Mouse (Mus musculus): ENCODE measurements at regions not wholly inside any gene's neighbourhood (a gene's known extent, or its start where the extent isn't known, plus 50 kb on each side); places are given as distances from the start of the nearest gene placed in this dataset.

- intact Hi-C loops (cut with DNase I), result loop anchor here (5.0 to 10.0 kb wide), 2 partner anchors 469 to 1661 kb away; no protein-coding TSS in a partner anchor
- DNase-seq (ENCODE audit: low spot score in 2 of 2), result no peak
These were observed 308.3 kb downstream of the Fam84a start for GRCm38 (mm10) chr12:13843423-13844080.

- no peak for DNase-seq (ENCODE audit: low spot score in 2 of 2)
- intact Hi-C loops (cut with DNase I), result loop anchor here (5.0 to 10.0 kb wide), 2 partner anchors 471 to 1664 kb away; no protein-coding TSS in a partner anchor
These were observed 310.6 kb downstream of the Fam84a start for GRCm38 (mm10) chr12:13841238-13841637.

- intact Hi-C loops (cut with DNase I), result no loop called here
- DNase-seq (ENCODE audit: low spot score in 2 of 2), result no peak
These were observed 317.1 kb downstream of the Fam84a start for GRCm38 (mm10) chr12:13834723-13835122.

- intact Hi-C loops (cut with DNase I), result no loop called here
These were observed 326.0 kb downstream of the Fam84a start for GRCm38 (mm10) chr12:13825899-13826298.

GRCm38 (mm10) chr12:13815500-13815899, 336.4 kb downstream of the Fam84a start:
- DNase-seq (ENCODE audit: low spot score in 2 of 2), result peak in 1 of 2 experiments; percentile 27
- intact Hi-C loops (cut with DNase I), result no loop called here

More at GRCm38 (mm10) chr12:13825899-13826298, 326.0 kb downstream of the Fam84a start:
- DNase-seq (ENCODE audit: low spot score in 2 of 2), result peak in 1 of 2 experiments; percentile 49

- DNase-seq (ENCODE audit: low spot score in 2 of 2), result peak in 1 of 2 experiments; percentile 67
- intact Hi-C loops (cut with DNase I), result loop anchor here (5.0 kb wide), 1 partner anchor 52 kb away; no protein-coding TSS in a partner anchor
These were observed 341.7 kb downstream of the Fam84a start for GRCm38 (mm10) chr12:13810155-13810515.

GRCm38 (mm10) chr12:13809291-13810154, 342.3 kb downstream of the Fam84a start:
- intact Hi-C loops (cut with DNase I), result loop anchor here (5.0 kb wide), 1 partner anchor 53 kb away; no protein-coding TSS in a partner anchor

GRCm38 (mm10) chr12:13779752-13780151, 372.1 kb downstream of the Fam84a start:
- DNase-seq (ENCODE audit: low spot score in 2 of 2), result peak in 1 of 2 experiments; percentile 54
- intact Hi-C loops (cut with DNase I), result no loop called here

More at GRCm38 (mm10) chr12:13809291-13810154, 342.3 kb downstream of the Fam84a start:
- DNase-seq (ENCODE audit: low spot score in 2 of 2), result peak in 1 of 2 experiments; percentile 37

GRCm38 (mm10) chr12:13776687-13777086, 375.2 kb downstream of the Fam84a start:
- intact Hi-C loops (cut with DNase I), result no loop called here
- DNase-seq (ENCODE audit: low spot score in 2 of 2), result no peak

- intact Hi-C loops (cut with DNase I), result no loop called here
- peak in 1 of 2 experiments; percentile 12 for DNase-seq (ENCODE audit: low spot score in 2 of 2)
These were observed 382.2 kb downstream of the Fam84a start for GRCm38 (mm10) chr12:13769696-13770095.

GRCm38 (mm10) chr12:13769156-13769555, 382.7 kb downstream of the Fam84a start:
- peak; percentile 21 to 37 for DNase-seq (ENCODE audit: low spot score in 2 of 2)
- intact Hi-C loops (cut with DNase I), result no loop called here

GRCm38 (mm10) chr12:13766486-13766885, 385.4 kb downstream of the Fam84a start:
- DNase-seq (ENCODE audit: low spot score in 2 of 2), result no peak
- intact Hi-C loops (cut with DNase I), result no loop called here

GRCm38 (mm10) chr12:13753878-13754277, 398.0 kb downstream of the Fam84a start:
- DNase-seq (ENCODE audit: low spot score in 2 of 2), result no peak

GRCm38 (mm10) chr12:13744323-13744931, 407.4 kb downstream of the Fam84a start:
- intact Hi-C loops (cut with DNase I), result no loop called here
- DNase-seq (ENCODE audit: low spot score in 2 of 2), result peak in 1 of 2 experiments; percentile 3

More at GRCm38 (mm10) chr12:13753878-13754277, 398.0 kb downstream of the Fam84a start:
- intact Hi-C loops (cut with DNase I), result no loop called here

- intact Hi-C loops (cut with DNase I), result no loop called here
- DNase-seq (ENCODE audit: low spot score in 2 of 2), result no peak
These were observed 421.8 kb downstream of the Fam84a start for GRCm38 (mm10) chr12:13729901-13730637.

- intact Hi-C loops (cut with DNase I), result no loop called here
- no peak for DNase-seq (ENCODE audit: low spot score in 2 of 2)
These were observed 422.9 kb downstream of the Fam84a start for GRCm38 (mm10) chr12:13728986-13729385.

- no peak for DNase-seq (ENCODE audit: low spot score in 2 of 2)
- intact Hi-C loops (cut with DNase I), result no loop called here
These were observed 427.3 kb downstream of the Fam84a start for GRCm38 (mm10) chr12:13724511-13724910.

- intact Hi-C loops (cut with DNase I), result no loop called here
- no peak for DNase-seq (ENCODE audit: low spot score in 2 of 2)
These were observed 440.9 kb downstream of the Nbas start for GRCm38 (mm10) chr12:13709806-13710205.

- intact Hi-C loops (cut with DNase I), result no loop called here
These were observed 438.8 kb downstream of the Nbas start for GRCm38 (mm10) chr12:13707747-13708146.

More at GRCm38 (mm10) chr12:13707747-13708146, 438.8 kb downstream of the Nbas start:
- no peak for DNase-seq (ENCODE audit: low spot score in 2 of 2)
